Mouse (Mus musculus): ENCODE data around the gene Ptpn14. TPM values are rescaled to one million over a fixed set of nuclear protein-coding genes. Genes with fewer than 3 reads are reported as not detected.

Gene Ptpn14
- polyA plus RNA-seq, 1 experiment: 6.8 TPM

GRCm38 (mm10) chr1:189884951-189885350 lies 156.9 kb downstream of the Ptpn14 start:
- DNase-seq (ENCODE audit: extremely low spot score in 1 of 2, low spot score in 1 of 2): no peak

GRCm38 (mm10) chr1:189885975-189886374 lies 157.9 kb downstream of the Ptpn14 start:
- no peak for DNase-seq (ENCODE audit: extremely low spot score in 1 of 2, low spot score in 1 of 2)

- peak in 1 of 2 experiments; percentile 78 for DNase-seq (ENCODE audit: extremely low spot score in 1 of 2, low spot score in 1 of 2)
Measured at GRCm38 (mm10) chr1:189887518-189887917, 159.4 kb downstream of the Ptpn14 start.

GRCm38 (mm10) chr1:189888749-189889148 lies 160.7 kb downstream of the Ptpn14 start:
- no peak for DNase-seq (ENCODE audit: extremely low spot score in 1 of 2, low spot score in 1 of 2)

GRCm38 (mm10) chr1:189894191-189894590 lies 166.1 kb downstream of the Ptpn14 start:
- peak in 1 of 2 experiments; percentile 42 for DNase-seq (ENCODE audit: extremely low spot score in 1 of 2, low spot score in 1 of 2)

GRCm38 (mm10) chr1:189897861-189898260 lies 169.8 kb downstream of the Ptpn14 start:
- no peak for DNase-seq (ENCODE audit: extremely low spot score in 1 of 2, low spot score in 1 of 2)

- DNase-seq (ENCODE audit: extremely low spot score in 1 of 2, low spot score in 1 of 2): no peak
Measured at GRCm38 (mm10) chr1:189898708-189899107, 170.6 kb downstream of the Ptpn14 start.

GRCm38 (mm10) chr1:189899526-189899925 lies 171.5 kb downstream of the Ptpn14 start:
- DNase-seq (ENCODE audit: extremely low spot score in 1 of 2, low spot score in 1 of 2): no peak

- no peak for DNase-seq (ENCODE audit: extremely low spot score in 1 of 2, low spot score in 1 of 2)
Measured at GRCm38 (mm10) chr1:189902413-189902812, 174.3 kb downstream of the Ptpn14 start.

- no peak for DNase-seq (ENCODE audit: extremely low spot score in 1 of 2, low spot score in 1 of 2)
Measured at GRCm38 (mm10) chr1:189903169-189903568, 175.1 kb downstream of the Ptpn14 start.

- no peak for DNase-seq (ENCODE audit: extremely low spot score in 1 of 2, low spot score in 1 of 2)
Measured at GRCm38 (mm10) chr1:189910685-189911345, 182.7 kb downstream of the Ptpn14 start.

- DNase-seq (ENCODE audit: extremely low spot score in 1 of 2, low spot score in 1 of 2): no peak
Measured at GRCm38 (mm10) chr1:189913093-189913760, 185.2 kb downstream of the Ptpn14 start.

GRCm38 (mm10) chr1:189916422-189917125 lies 188.5 kb downstream of the Ptpn14 start:
- no peak for DNase-seq (ENCODE audit: extremely low spot score in 1 of 2, low spot score in 1 of 2)

- DNase-seq (ENCODE audit: extremely low spot score in 1 of 2, low spot score in 1 of 2): no peak
Measured at GRCm38 (mm10) chr1:189917126-189917500, 189.0 kb downstream of the Ptpn14 start.

- peak; percentile 70 to 82 for DNase-seq (ENCODE audit: extremely low spot score in 1 of 2, low spot score in 1 of 2)
Measured at GRCm38 (mm10) chr1:189919756-189920155, 191.7 kb downstream of the Ptpn14 start.

GRCm38 (mm10) chr1:189920701-189921567 lies 192.9 kb downstream of the Ptpn14 start:
- DNase-seq (ENCODE audit: extremely low spot score in 1 of 2, low spot score in 1 of 2): no peak

- no peak for DNase-seq (ENCODE audit: extremely low spot score in 1 of 2, low spot score in 1 of 2)
Measured at GRCm38 (mm10) chr1:189921568-189921817, 193.4 kb downstream of the Ptpn14 start.

GRCm38 (mm10) chr1:189921818-189922592 lies 193.9 kb downstream of the Ptpn14 start, which contains the start of gene Smyd2:
TSS of gene Smyd2 (minus strand) at chr1:189922363.
- peak in 1 of 2 experiments; percentile 40 for DNase-seq (ENCODE audit: extremely low spot score in 1 of 2, low spot score in 1 of 2)

- no peak for DNase-seq (ENCODE audit: extremely low spot score in 1 of 2, low spot score in 1 of 2)
Measured at GRCm38 (mm10) chr1:189922721-189923120, 194.7 kb downstream of the Ptpn14 start.

GRCm38 (mm10) chr1:189923157-189923556 lies 195.1 kb downstream of the Ptpn14 start:
- DNase-seq (ENCODE audit: extremely low spot score in 1 of 2, low spot score in 1 of 2): no peak
